Mouse (Mus musculus) limb, embryonic 14.5 days (tissue): ENCODE data around the gene Mark3. TPM values are rescaled to one million over a fixed set of nuclear protein-coding genes. Genes with fewer than 3 reads are reported as not detected.

Source experiments
- ATAC-seq: fragments of 200-750 bp; cut with Nextera tagmentation; 2 replicates; pipeline ENCODE4 v1.8.0; 2017; ENCODE audit warnings: low read depth, moderate number of reproducible peaks, moderate TSS enrichment; ENCODE audit not compliant: low FRiP score
- DNase-seq: peaks from one replicate; pipeline ENCODE4 v3.0.0-alpha.2; 2015; ENCODE audit warnings: low spot score
- H3K27ac ChIP-seq: fragments of 300-500 bp; sonication (generic); replicated peaks from 2 replicates; pipeline ENCODE4 v1.5.1; 2014; ENCODE audit warnings: low read depth, mild to moderate bottlenecking, low read length, moderate library complexity, mixed read lengths
- H3K27me3 ChIP-seq: fragments of 300-500 bp; sonication (generic); 2 replicates; pipeline ENCODE4 v1.6.1; 2014; ENCODE audit warnings: low read length, mixed read lengths; ENCODE audit not compliant: control insufficient read depth, insufficient read depth
- H3K36me3 ChIP-seq: fragments of 300-500 bp; sonication (generic); 2 replicates; pipeline ENCODE4 v1.6.1; 2014; ENCODE audit warnings: mild to moderate bottlenecking, low read length, moderate library complexity, mixed read lengths; ENCODE audit not compliant: control insufficient read depth, insufficient read depth
- H3K4me1 ChIP-seq: fragments of 300-500 bp; sonication (generic); 2 replicates; pipeline ENCODE4 v1.6.1; 2014; ENCODE audit warnings: antibody characterized with exemption, low read length, mixed read lengths; ENCODE audit not compliant: control insufficient read depth, insufficient read depth
- H3K4me2 ChIP-seq: fragments of 300-500 bp; sonication (generic); replicated peaks from 2 replicates; pipeline ENCODE4 v1.6.1; 2014; ENCODE audit warnings: low read depth, mild to moderate bottlenecking, low read length, moderate library complexity; ENCODE audit not compliant: severe bottlenecking
- H3K4me3 ChIP-seq: fragments of 300-500 bp; sonication (generic); replicated peaks from 2 replicates; pipeline ENCODE4 v1.5.1; 2014; ENCODE audit warnings: low read length
- H3K9ac ChIP-seq: fragments of 300-500 bp; sonication (generic); 2 replicates; pipeline ENCODE4 v1.6.1; 2014; ENCODE audit warnings: mild to moderate bottlenecking, low read depth, low read length, moderate library complexity; ENCODE audit not compliant: severe bottlenecking
- H3K9me3 ChIP-seq: fragments of 300-500 bp; sonication (generic); 2 replicates; pipeline ENCODE4 v1.6.1; 2016; ENCODE audit warnings: low read length; ENCODE audit not compliant: control insufficient read depth
- POLR2A ChIP-seq: fragments of 200-500 bp; IDR thresholded peaks from 2 replicates; pipeline ENCODE4 v1.8.0; 2012; ENCODE audit warnings: inconsistent platforms, mild to moderate bottlenecking, moderate library complexity, borderline replicate concordance; ENCODE audit not compliant: insufficient read depth, insufficient read length; ENCODE audit errors: extremely low read depth
- WGBS: fragments of 180-500 bp; shearing (Covaris S2); extraction: QIAGEN DNeasy Blood & Tissue Kit; methylation state at CpG from one replicate; pipeline ENCODE4 v1.1.7; 2014; 5-methylcytosine and 5-hydroxymethylcytosine counted together
- polyA plus RNA-seq, 2 experiments: library from polyadenylated mRNA; depleted of rRNA in 1 of 2; stranded (reverse) in 1 of 2; unstranded in 1 of 2; fragments of >200 nt; fragmentation: Nextera tagmentation in 1 of 2; extraction: Ambion mirVana in 1 of 2; gene quantifications; 2 replicates each; pipeline versions ENCODE4 v1.2.1 to v1.2.3; 2012 to 2014

The Mark3 gene
- polyA plus RNA-seq, 2 experiments: 49.8 to 80.5 TPM

GRCm38 (mm10) chr12:111693341-111694270, 119.3 kb downstream of the Mark3 start:
- H3K4me1 ChIP-seq: peaks cover 23% of the 10 kb centered on the region
- ATAC-seq: peak; percentile 62
- 44% methylated on average over 18 of the region's 18 CpGs for WGBS
- no peak overlapping the region for H3K4me3 ChIP-seq
- no peaks in the 10 kb centered on the region for H3K9me3 ChIP-seq
- H3K4me2 ChIP-seq: peak overlapping the region; percentile 5; the same call in 1 of the 2 replicates
- H3K36me3 ChIP-seq: no peaks in the 10 kb centered on the region
- no peak overlapping the region; the same call in 1 of the 2 replicates for H3K27ac ChIP-seq
- H3K27me3 ChIP-seq: no peaks in the 10 kb centered on the region
- no peak overlapping the region for H3K9ac ChIP-seq
- DNase-seq: no peak
- no peak for TF ChIP-seq POLR2A

GRCm38 (mm10) chr12:111694271-111694781, 120.0 kb downstream of the Mark3 start:
- no peaks in the 10 kb centered on the region for H3K27me3 ChIP-seq
- H3K4me3 ChIP-seq: no peak overlapping the region
- DNase-seq: no peak
- peak overlapping the region; percentile 5; the same call in 1 of the 2 replicates for H3K4me2 ChIP-seq
- TF ChIP-seq POLR2A: no peak
- H3K4me1 ChIP-seq: peaks cover 23% of the 10 kb centered on the region
- H3K9ac ChIP-seq: no peak overlapping the region
- H3K36me3 ChIP-seq: no peaks in the 10 kb centered on the region
- H3K9me3 ChIP-seq: no peaks in the 10 kb centered on the region
- WGBS: 35% methylated on average over 12 of the region's 12 CpGs
- peak; percentile 11; the same call in 1 of the 2 replicates for ATAC-seq
- no peak overlapping the region for H3K27ac ChIP-seq

GRCm38 (mm10) chr12:111694880-111695804, 120.8 kb downstream of the Mark3 start:
- ATAC-seq (no peak), DNase-seq (no peak)
- Histone ChIP-seq H3K4me3 (no peak overlapping the region), H3K4me2 (no peak overlapping the region), H3K27me3 (no peaks in the 10 kb centered on the region), H3K36me3 (no peaks in the 10 kb centered on the region), H3K27ac (no peak overlapping the region), H3K4me1 (peaks cover 23% of the 10 kb centered on the region), H3K9ac (0 out of 2 replicates have a peak overlapping the region, but pooled peaks have one; percentile 25), H3K9me3 (no peaks in the 10 kb centered on the region)
- TF ChIP-seq POLR2A: no peak
- 57% methylated on average over 13 of the region's 13 CpGs for WGBS

- peak; percentile 66 for DNase-seq
- Histone ChIP-seq H3K4me2 (no peak overlapping the region), H3K4me1 (peaks cover 21% of the 10 kb centered on the region), H3K9me3 (no peaks in the 10 kb centered on the region), H3K27ac (no peak overlapping the region), H3K4me3 (no peak overlapping the region), H3K36me3 (no peaks in the 10 kb centered on the region), H3K27me3 (no peaks in the 10 kb centered on the region), H3K9ac (no peak overlapping the region)
- WGBS: 21% methylated on average over 6 of the region's 6 CpGs
- peak; percentile 44; the same call in 1 of the 2 replicates for ATAC-seq
- no peak for TF ChIP-seq POLR2A
Observed at GRCm38 (mm10) chr12:111696239-111696638, 121.9 kb downstream of the Mark3 start.

- Histone ChIP-seq H3K27me3 (no peaks in the 10 kb centered on the region), H3K36me3 (no peaks in the 10 kb centered on the region), H3K4me2 (no peak overlapping the region), H3K9ac (no peak overlapping the region), H3K9me3 (no peaks in the 10 kb centered on the region), H3K4me1 (peaks cover 18% of the 10 kb centered on the region), H3K27ac (no peak overlapping the region), H3K4me3 (no peak overlapping the region)
- TF ChIP-seq POLR2A: no peak
- DNase-seq: no peak
- 70% methylated on average over 4 of the region's 4 CpGs for WGBS
- ATAC-seq: no peak
Observed at GRCm38 (mm10) chr12:111697708-111698107, 123.4 kb downstream of the Mark3 start.
